Mouse (Mus musculus) G1E-ER4 (cell line): ENCODE measurements around the gene Tm2d3. TPM values are rescaled to one million over a fixed set of nuclear protein-coding genes. Genes with fewer than 3 reads are reported as not detected.

Source experiments
- GATA1 ChIP-seq: IDR thresholded peaks from one replicate; pipeline ENCODE4 v1.8.0; 2012; ENCODE audit warnings: low read length, inconsistent platforms
- polyA plus RNA-seq: library from polyadenylated mRNA; stranded (reverse); fragments of >175 nt; gene quantifications from 2 replicates; pipeline ENCODE4 v1.2.3, GENCODE M21; 2012

The Tm2d3 gene
- polyA plus RNA-seq, 1 experiment: 5.2 TPM

- TF ChIP-seq GATA1: no peak
Measured at GRCm38 (mm10) chr7:65686664-65687063, 4.3 kb upstream of the Tm2d3 start.

- no peak for TF ChIP-seq GATA1
Measured at GRCm38 (mm10) chr7:65691929-65692605, 1.1 kb downstream of the Tm2d3 start.

- TF ChIP-seq GATA1: no peak
Measured at GRCm38 (mm10) chr7:65692883-65693282, 1.9 kb downstream of the Tm2d3 start.

- no peak for TF ChIP-seq GATA1
Measured at GRCm38 (mm10) chr7:65693301-65693821, 2.4 kb downstream of the Tm2d3 start.

- TF ChIP-seq GATA1: no peak
Measured at GRCm38 (mm10) chr7:65696450-65696849, 5.5 kb downstream of the Tm2d3 start.

- TF ChIP-seq GATA1: no peak
Measured at GRCm38 (mm10) chr7:65702076-65702475, 11.1 kb downstream of the Tm2d3 start.

- TF ChIP-seq GATA1: no peak
Measured at GRCm38 (mm10) chr7:65704818-65705242, 13.9 kb downstream of the Tm2d3 start.

GRCm38 (mm10) chr7:65708506-65708905, 17.5 kb downstream of the Tm2d3 start:
- no peak for TF ChIP-seq GATA1

GRCm38 (mm10) chr7:65710301-65710700, 19.3 kb downstream of the Tm2d3 start:
- no peak for TF ChIP-seq GATA1

GRCm38 (mm10) chr7:65713782-65714181, 22.8 kb downstream of the Tm2d3 start:
- TF ChIP-seq GATA1: no peak

- TF ChIP-seq GATA1: no peak
Measured at GRCm38 (mm10) chr7:65714304-65714703, 23.3 kb downstream of the Tm2d3 start.

GRCm38 (mm10) chr7:65734024-65734423, 43.1 kb downstream of the Tm2d3 start:
- no peak for TF ChIP-seq GATA1

- TF ChIP-seq GATA1: no peak
Measured at GRCm38 (mm10) chr7:65735261-65735660, 44.3 kb downstream of the Tm2d3 start.

GRCm38 (mm10) chr7:65737286-65738040, 46.5 kb downstream of the Tm2d3 start:
- no peak for TF ChIP-seq GATA1

GRCm38 (mm10) chr7:65742857-65743256, 51.9 kb downstream of the Tm2d3 start:
- TF ChIP-seq GATA1: no peak

GRCm38 (mm10) chr7:65747990-65748955, 57.3 kb downstream of the Tm2d3 start:
- no peak for TF ChIP-seq GATA1

Other genes with a start within 250 kb of the Tm2d3 start
- gene Tjp1, start 163.4 kb upstream of the Tm2d3 start, polyA plus RNA-seq: 24.6 and 30.5 TPM in 2 replicates
- 40.9 and 58.7 TPM in 2 replicates for gene Tarsl2, start 46.3 kb upstream of the Tm2d3 start, polyA plus RNA-seq
- gene Pcsk6, start 170.6 kb downstream of the Tm2d3 start, polyA plus RNA-seq: not detected in 2 replicates